Mouse (Mus musculus) liver, embryonic 11.5 days (tissue): Measurements from ENCODE around the gene Cfap70. TPM values are rescaled to one million over a fixed set of nuclear protein-coding genes. Genes with fewer than 3 reads are reported as not detected.
A peak's percentile ranks its signal among the peaks of the same experiment; 100 is the strongest.

Source experiments
- ATAC-seq: fragments of 200-750 bp; cut with Nextera tagmentation; replicated peaks from 2 replicates; pipeline ENCODE4 v1.8.0; 2017; ENCODE audit warnings: moderate number of reproducible peaks, mild to moderate bottlenecking, moderate TSS enrichment, moderate library complexity; ENCODE audit not compliant: low FRiP score
- DNase-seq: peaks from one replicate; pipeline ENCODE4 v3.0.0-alpha.2; 2017; ENCODE audit warnings: low spot score
- H3K27ac ChIP-seq: fragments of 300-500 bp; sonication (generic); 2 replicates; pipeline ENCODE4 v1.5.1; 2014; ENCODE audit warnings: mild to moderate bottlenecking, low read depth, low read length, control low read depth
- H3K27me3 ChIP-seq: fragments of 300-500 bp; sonication (generic); replicated peaks from 2 replicates; pipeline ENCODE4 v1.6.1; 2014; ENCODE audit warnings: low read length, mixed read lengths; ENCODE audit not compliant: control insufficient read depth, insufficient read depth
- H3K36me3 ChIP-seq: fragments of 300-500 bp; sonication (generic); 2 replicates; pipeline ENCODE4 v1.6.1; 2014; ENCODE audit warnings: mild to moderate bottlenecking, low read length, moderate library complexity, mixed read lengths; ENCODE audit not compliant: control insufficient read depth, insufficient read depth
- H3K4me1 ChIP-seq: fragments of 300-500 bp; sonication (generic); replicated peaks from 2 replicates; pipeline ENCODE4 v1.6.1; 2014; ENCODE audit warnings: low read length, mixed read lengths; ENCODE audit not compliant: control insufficient read depth, insufficient read depth
- H3K4me2 ChIP-seq: fragments of 300-500 bp; sonication (generic); 2 replicates; pipeline ENCODE4 v1.6.1; 2014; ENCODE audit warnings: mild to moderate bottlenecking, control low read depth, moderate library complexity
- H3K4me3 ChIP-seq: fragments of 300-500 bp; sonication (generic); 2 replicates; pipeline ENCODE4 v1.5.1; 2014; ENCODE audit warnings: low read depth, low read length, control low read depth
- H3K9ac ChIP-seq: fragments of 300-500 bp; sonication (generic); 2 replicates; pipeline ENCODE4 v1.6.1; 2014; ENCODE audit warnings: low read depth, low read length, control low read depth
- H3K9me3 ChIP-seq: fragments of 300-500 bp; sonication (generic); 2 replicates; pipeline ENCODE4 v1.6.1; 2016; ENCODE audit warnings: low read length, inconsistent platforms, mixed read lengths; ENCODE audit not compliant: control insufficient read depth
- WGBS: fragments of 180-500 bp; shearing (Covaris S2); extraction: QIAGEN DNeasy Blood & Tissue Kit; methylation state at CpG from one replicate; pipeline ENCODE4 v1.1.7; 2014; 5-methylcytosine and 5-hydroxymethylcytosine counted together
- polyA plus RNA-seq: library from polyadenylated mRNA; unstranded; fragments of >200 nt; fragmentation: Nextera tagmentation; extraction: Ambion mirVana; gene quantifications from 2 replicates; pipeline ENCODE4 v1.2.1, GENCODE M21; 2014

Gene Cfap70
- polyA plus RNA-seq, 1 experiment from 2014 or later, result not detected

DNA sequence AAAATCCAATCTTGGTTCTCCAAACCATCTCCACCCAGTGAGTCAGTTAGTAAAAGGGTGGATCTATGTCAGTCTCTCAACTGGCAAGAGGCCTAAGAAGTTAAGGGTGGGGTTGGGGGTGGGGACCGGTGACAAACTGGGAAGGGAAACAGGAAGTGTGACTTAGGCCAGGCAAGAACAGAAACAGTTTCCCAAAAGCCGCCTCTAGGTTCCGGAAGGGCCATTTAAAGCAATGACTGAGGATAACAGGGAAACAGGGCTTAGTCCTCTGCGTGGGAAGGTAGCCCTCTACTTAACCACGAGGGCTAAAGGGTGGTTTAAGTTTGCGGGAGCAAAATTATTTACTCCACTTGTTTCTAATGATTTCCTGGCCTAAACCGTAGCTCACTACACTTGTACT is 26.8 kb upstream of the Cfap70 start:
- Histone ChIP-seq H3K27ac (peak overlapping the region; percentile 83), H3K36me3 (0 out of 2 replicates have a peak, but pooled peaks cover 3% of the 10 kb centered on the region), H3K4me3 (peak overlapping the region; percentile 86), H3K4me1 (peaks cover 17% of the 10 kb centered on the region), H3K27me3 (no peaks in the 10 kb centered on the region), H3K4me2 (peak overlapping the region; percentile 88), H3K9me3 (no peaks in the 10 kb centered on the region), H3K9ac (peak overlapping the region; percentile 76)
- ATAC-seq, result peak; percentile 80
- 5% methylated on average over 7 of the region's 7 CpGs for WGBS
- peak; percentile 54 for DNase-seq

DNA sequence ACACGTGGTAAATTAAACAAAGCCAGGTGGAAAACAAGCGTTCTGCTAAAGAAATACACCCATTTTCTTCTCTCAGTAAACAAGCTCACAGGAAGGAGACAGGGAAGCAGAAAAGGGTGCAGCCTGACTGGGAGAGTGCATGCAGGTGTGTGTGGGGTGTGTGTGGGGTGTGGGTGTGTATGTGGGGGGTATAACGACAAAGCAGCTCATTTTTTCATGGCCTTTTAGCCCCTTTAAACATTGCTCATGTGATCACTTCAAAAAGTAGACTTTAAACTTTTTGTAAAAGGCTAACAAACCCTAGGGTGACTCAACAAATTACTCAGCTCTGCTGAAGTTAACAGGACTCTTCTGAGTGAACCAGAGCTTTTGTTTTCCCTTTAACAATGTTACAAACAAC is 26.4 kb upstream of the Cfap70 start:
- no peak for DNase-seq
- H3K4me2 ChIP-seq, result peak overlapping the region; percentile 88
- peak overlapping the region; percentile 83 for H3K27ac ChIP-seq
- peaks cover 17% of the 10 kb centered on the region for H3K4me1 ChIP-seq
- WGBS, result 28% methylated on average over 3 of the region's 3 CpGs
- no peaks in the 10 kb centered on the region for H3K27me3 ChIP-seq
- H3K9me3 ChIP-seq, result no peaks in the 10 kb centered on the region
- peak overlapping the region; percentile 86 for H3K4me3 ChIP-seq
- ATAC-seq, result peak; percentile 1; the same call in 1 of the 2 replicates
- H3K36me3 ChIP-seq, result 0 out of 2 replicates have a peak, but pooled peaks cover 3% of the 10 kb centered on the region
- H3K9ac ChIP-seq, result peak overlapping the region; percentile 49

DNA sequence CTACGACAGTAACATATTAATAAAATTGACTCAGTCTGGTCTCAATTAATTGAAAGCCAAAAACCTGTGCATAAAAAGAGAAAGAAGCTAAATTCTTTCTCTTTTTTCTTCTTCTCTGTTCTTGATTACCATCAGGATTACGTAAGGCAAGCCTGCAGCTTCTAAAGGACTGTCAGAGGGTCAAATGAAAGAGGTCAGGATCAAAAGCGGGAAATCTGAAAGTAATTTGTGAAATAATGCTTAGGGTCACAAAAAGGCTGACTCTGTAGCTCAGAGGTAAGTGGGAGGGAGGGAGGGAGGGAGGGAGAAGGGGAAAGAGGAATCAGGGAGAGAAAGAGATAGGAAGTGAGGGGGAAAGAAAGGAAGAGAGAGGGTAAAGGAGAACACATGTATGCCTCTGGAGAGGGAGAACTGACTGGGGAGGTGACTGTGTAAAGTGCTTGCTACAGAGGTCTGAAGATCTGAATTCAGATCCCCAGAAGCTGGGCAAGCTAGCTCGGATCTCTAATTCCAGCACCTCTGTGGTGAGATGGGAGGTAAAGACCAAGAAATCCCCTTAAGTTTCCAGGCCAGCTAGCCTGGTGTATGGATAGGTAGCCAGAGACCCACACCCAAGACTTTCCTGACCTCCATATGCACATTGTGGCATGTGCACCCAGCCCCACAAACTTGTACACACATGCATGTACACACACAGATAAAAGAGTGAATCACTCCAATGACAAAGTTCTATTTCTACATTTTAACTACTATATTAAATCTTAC is 25.4 kb upstream of the Cfap70 start:
- Histone ChIP-seq H3K27ac (0 out of 2 replicates have a peak overlapping the region, but pooled peaks have one; percentile 6), H3K4me2 (peak overlapping the region; percentile 37), H3K4me3 (no peak overlapping the region), H3K9ac (peak overlapping the region; percentile 15; the same call in 1 of the 2 replicates), H3K4me1 (peaks cover 17% of the 10 kb centered on the region), H3K36me3 (0 out of 2 replicates have a peak, but pooled peaks cover 3% of the 10 kb centered on the region), H3K9me3 (no peaks in the 10 kb centered on the region), H3K27me3 (no peaks in the 10 kb centered on the region)
- ATAC-seq (no peak), DNase-seq (no peak)
- 56% methylated on average over 4 of the region's 4 CpGs for WGBS

DNA sequence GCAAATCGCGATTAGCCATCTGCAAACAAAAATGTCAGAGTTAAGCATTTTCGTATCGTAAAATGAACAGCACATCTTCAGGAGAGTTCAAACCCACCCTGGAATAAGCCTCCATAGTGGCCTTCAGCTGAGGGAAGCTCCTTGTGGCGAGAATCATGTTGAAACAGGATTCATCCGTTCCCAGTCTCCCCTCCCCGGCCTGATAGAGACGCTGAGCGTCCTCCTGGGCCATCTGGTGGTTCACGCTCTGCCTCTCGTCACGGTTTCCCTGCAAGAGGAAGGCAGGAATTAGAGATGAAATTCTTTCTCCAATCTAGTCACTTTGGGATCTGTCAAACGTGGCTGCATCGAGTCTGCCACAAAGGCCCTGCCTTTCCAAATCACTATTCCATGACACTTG is 8.2 kb upstream of the Cfap70 start:
- H3K9ac ChIP-seq, result no peak overlapping the region
- peaks cover 33% of the 10 kb centered on the region for H3K36me3 ChIP-seq
- no peaks in the 10 kb centered on the region for H3K27me3 ChIP-seq
- ATAC-seq (no peak), DNase-seq (no peak)
- no peak overlapping the region for H3K4me3 ChIP-seq
- H3K27ac ChIP-seq, result no peak overlapping the region
- WGBS, result 87% methylated on average over 14 of the region's 14 CpGs
- H3K4me1 ChIP-seq, result no peaks in the 10 kb centered on the region
- H3K4me2 ChIP-seq, result no peak overlapping the region
- H3K9me3 ChIP-seq, result no peaks in the 10 kb centered on the region

DNA sequence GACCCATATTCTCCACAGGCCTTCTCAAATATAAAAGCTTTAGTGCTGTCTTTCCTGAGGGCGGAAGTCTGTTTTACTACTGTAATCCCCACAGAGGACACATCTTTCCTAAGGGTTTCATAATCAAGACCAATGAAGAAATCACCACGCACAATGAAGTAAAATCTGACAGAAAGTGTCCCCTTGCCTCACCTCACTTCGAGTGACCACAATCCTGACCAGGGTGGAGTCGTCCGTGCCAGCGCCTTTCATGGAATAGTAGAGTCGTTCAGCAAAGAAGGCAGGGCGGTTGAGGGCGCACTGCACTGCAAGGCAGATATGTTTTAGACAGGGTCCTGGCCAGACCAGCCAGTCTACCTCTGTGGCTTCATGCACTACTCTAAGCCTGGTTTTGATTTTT is 6.4 kb upstream of the Cfap70 start:
- 88% methylated on average over 9 of the region's 9 CpGs for WGBS
- Histone ChIP-seq H3K9me3 (no peaks in the 10 kb centered on the region), H3K4me2 (no peak overlapping the region), H3K27ac (no peak overlapping the region), H3K27me3 (no peaks in the 10 kb centered on the region), H3K4me3 (no peak overlapping the region), H3K9ac (no peak overlapping the region), H3K4me1 (no peaks in the 10 kb centered on the region), H3K36me3 (peaks cover 32% of the 10 kb centered on the region)
- ATAC-seq, result no peak
- DNase-seq, result no peak

DNA sequence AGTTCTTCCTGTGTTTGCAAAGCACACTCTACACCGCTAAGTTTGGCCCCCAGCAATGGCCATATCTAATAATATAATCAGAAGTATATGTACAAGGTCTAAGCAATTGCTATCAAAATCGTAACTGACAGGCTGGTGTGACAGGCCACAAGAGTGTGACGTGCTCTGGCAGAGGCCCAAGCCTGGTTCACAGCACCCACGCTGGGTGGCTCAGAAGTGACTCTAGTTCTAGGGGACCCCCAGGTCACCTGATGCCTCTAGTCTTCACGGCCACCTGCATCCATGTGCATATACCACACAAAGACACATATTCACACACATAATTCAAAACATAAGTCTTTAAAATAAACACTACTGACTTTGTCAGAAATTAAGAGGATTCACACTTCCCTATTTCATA is 903 bp upstream of the Cfap70 start:
- ATAC-seq, result no peak
- H3K9me3 ChIP-seq, result no peaks in the 10 kb centered on the region

DNA sequence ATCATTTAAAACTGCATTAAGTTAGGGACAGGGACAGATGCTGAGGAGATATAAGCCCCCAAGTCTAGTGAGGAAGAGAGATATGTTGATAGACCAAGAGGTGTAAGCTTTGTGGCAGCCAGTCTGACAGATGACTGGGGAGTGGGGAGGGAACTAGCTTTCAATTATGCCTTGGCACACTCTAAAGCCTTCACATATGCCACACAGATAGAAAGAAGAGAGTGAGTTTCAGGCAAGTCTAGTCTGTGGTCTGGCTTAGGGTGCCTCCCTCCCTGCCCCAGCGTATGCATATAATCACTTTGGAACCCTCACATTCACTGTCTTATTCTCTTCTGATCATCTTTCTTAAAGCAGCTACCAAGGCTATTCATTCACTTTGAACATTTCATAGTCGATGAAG is 724 bp downstream of the Cfap70 start:
- H3K27me3 ChIP-seq, result no peaks in the 10 kb centered on the region
- H3K9me3 ChIP-seq, result no peaks in the 10 kb centered on the region
- no peak for DNase-seq
- peak overlapping the region; percentile 92 for H3K4me2 ChIP-seq
- H3K9ac ChIP-seq, result peak overlapping the region; percentile 60; the same call in 1 of the 2 replicates
- H3K27ac ChIP-seq, result no peak overlapping the region
- H3K36me3 ChIP-seq, result peaks cover 8% of the 10 kb centered on the region
- H3K4me3 ChIP-seq, result peak overlapping the region; percentile 53
- ATAC-seq, result no peak
- WGBS, result 18% methylated on average over 2 of the region's 2 CpGs
- peaks cover 8% of the 10 kb centered on the region; the same call in 1 of the 2 replicates for H3K4me1 ChIP-seq

More for the DNA sequence above, 903 bp upstream of the Cfap70 start:
- Histone ChIP-seq H3K4me3 (no peak overlapping the region), H3K9ac (no peak overlapping the region), H3K4me2 (no peak overlapping the region), H3K4me1 (peaks cover 8% of the 10 kb centered on the region; the same call in 1 of the 2 replicates), H3K27ac (no peak overlapping the region), H3K27me3 (no peaks in the 10 kb centered on the region), H3K36me3 (peaks cover 12% of the 10 kb centered on the region)
- WGBS, result 92% methylated on average over 5 of the region's 5 CpGs
- no peak for DNase-seq

DNA sequence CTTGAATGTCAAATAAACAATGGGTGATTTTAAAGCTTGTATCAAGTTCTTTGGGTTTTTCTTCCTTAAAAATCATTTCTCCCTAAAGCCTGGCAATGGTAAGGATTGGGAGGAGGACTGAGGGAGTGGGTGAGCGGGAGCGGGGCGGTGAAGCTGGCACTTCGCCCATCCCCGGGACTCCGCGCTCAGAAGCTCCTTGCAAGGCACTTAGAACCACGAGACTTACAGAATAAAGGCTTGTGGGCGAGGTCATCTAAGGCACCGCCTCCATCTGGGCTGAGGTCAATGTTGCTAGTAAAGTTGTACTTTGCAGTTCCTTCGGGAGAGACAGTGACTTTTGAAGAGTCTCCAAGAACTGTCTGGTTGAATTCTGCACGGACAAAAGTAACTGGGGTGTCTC is 4.8 kb downstream of the Cfap70 start:
- H3K9me3 ChIP-seq, result no peaks in the 10 kb centered on the region
- ATAC-seq, result no peak
- no peaks in the 10 kb centered on the region for H3K36me3 ChIP-seq
- no peak for DNase-seq
- H3K9ac ChIP-seq, result no peak overlapping the region
- 64% methylated on average over 12 of the region's 12 CpGs for WGBS
- no peaks in the 10 kb centered on the region for H3K27me3 ChIP-seq
- H3K4me3 ChIP-seq, result no peak overlapping the region
- H3K27ac ChIP-seq, result no peak overlapping the region
- peaks cover 8% of the 10 kb centered on the region; the same call in 1 of the 2 replicates for H3K4me1 ChIP-seq
- H3K4me2 ChIP-seq, result no peak overlapping the region

DNA sequence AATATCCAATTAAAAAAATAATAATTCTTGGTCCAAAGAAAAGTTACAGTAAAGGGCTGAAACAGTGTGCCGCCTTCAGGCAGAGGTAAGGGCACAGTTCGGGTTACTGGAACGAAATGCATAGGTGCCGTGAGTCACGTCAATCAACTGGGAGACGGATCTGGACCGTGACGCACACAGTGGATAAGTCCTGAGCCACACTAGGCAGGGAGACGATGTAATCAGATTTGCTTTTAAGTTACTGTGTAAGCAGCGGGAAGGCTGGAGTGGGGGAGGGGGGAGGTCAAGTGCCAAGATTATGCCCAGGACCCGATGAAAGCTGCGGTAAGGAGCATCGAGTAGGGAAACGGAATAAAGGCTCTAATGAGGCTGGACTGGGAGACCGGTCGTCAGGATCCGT is 9.8 kb downstream of the Cfap70 start:
- 74% methylated on average over 17 of the region's 17 CpGs for WGBS
- no peak for ATAC-seq
- no peak for DNase-seq
- no peaks in the 10 kb centered on the region for H3K27me3 ChIP-seq
- no peaks in the 10 kb centered on the region for H3K36me3 ChIP-seq
- H3K9me3 ChIP-seq, result no peaks in the 10 kb centered on the region
- no peak overlapping the region for H3K27ac ChIP-seq
- no peaks in the 10 kb centered on the region for H3K4me1 ChIP-seq
- H3K4me2 ChIP-seq, result no peak overlapping the region
- H3K9ac ChIP-seq, result no peak overlapping the region
- no peak overlapping the region for H3K4me3 ChIP-seq
